Mouse (Mus musculus): ENCODE data around the gene Ppp1r8.

Ppp1r8 gene

GRCm38 (mm10) chr4:132842970-132843704, at the start of gene Ppp1r8:
Ppp1r8 (minus strand) TSS chr4:132843169.
- under 1% methylated on average over 40 of the region's 40 CpGs for WGBS

- 5% methylated on average over 9 of the region's 9 CpGs for WGBS
Observed at GRCm38 (mm10) chr4:132884844-132885374, 41.9 kb upstream of the Ppp1r8 start.

DNA sequence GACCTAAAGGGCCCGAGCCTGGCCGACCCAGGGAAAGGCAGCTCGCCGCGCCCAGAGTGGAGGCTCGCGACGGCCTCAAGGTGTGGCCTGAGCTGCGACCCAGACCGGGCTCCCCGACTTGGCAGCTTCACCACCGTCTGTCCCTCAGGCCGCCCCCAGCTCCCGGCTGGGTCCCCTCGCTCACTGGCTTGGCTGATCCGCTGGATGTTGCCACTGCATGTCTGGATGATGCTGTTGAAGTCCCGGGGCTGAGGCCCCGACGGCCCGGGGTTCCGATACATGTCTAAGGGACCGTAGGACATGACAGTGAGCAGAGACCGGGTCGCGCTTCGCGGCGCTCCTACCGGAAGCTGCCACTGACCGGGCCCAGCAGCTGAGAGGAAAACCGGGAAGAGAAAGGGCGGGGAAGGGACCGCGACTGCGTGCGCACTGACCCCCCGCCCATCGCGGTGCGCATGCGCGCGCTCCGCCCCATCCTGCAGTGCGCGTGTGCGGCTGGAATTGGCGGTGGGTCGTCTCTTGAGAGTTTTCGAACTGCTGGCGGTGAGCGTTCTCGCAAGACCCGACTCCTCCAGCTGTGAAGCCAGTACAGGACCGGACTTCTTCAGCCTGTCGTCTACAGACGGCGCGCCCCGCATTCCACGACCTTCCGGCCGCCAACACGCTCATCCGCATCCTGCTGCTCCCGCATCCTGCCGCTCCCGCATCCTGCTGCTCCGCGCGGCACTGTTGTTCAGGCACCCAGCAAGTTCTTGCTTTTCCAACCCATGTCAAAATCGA, 41.3 kb upstream of the Ppp1r8 start, which contains the start of gene Stx12:
TSS of gene Stx12 (minus strand) at position 446 of the 780 bp plus-strand sequence.
- under 1% methylated on average over 72 of the region's 72 CpGs for WGBS

DNA sequence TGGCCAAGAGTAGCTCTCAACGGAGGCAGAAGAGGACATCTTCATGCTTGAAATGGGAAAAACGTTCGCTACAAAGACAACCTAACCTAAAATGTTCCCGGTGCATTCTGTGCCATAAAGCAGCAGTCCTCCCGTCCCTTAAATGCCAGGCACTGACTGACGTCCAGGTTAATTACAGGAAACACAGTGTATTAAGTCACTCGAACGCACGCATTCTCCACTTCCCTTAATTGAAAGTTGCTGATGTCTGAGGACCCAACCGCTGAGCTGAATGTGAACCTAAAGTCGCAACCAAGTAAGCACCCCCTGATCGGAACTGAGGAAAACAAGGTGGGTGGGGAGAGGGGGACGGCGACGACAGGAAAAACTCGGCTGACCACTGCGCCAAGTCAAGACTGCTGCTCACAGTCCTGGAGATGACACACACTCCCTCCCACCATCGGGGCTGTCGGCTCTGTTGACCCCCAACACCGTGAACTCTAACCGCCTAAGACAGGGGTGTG, 40.6 kb upstream of the Ppp1r8 start:
- 1% methylated on average over 21 of the region's 21 CpGs for WGBS

GRCm38 (mm10) chr4:132874363-132875097, 31.6 kb upstream of the Ppp1r8 start:
- WGBS = 87% methylated on average over 7 of the region's 7 CpGs

DNA sequence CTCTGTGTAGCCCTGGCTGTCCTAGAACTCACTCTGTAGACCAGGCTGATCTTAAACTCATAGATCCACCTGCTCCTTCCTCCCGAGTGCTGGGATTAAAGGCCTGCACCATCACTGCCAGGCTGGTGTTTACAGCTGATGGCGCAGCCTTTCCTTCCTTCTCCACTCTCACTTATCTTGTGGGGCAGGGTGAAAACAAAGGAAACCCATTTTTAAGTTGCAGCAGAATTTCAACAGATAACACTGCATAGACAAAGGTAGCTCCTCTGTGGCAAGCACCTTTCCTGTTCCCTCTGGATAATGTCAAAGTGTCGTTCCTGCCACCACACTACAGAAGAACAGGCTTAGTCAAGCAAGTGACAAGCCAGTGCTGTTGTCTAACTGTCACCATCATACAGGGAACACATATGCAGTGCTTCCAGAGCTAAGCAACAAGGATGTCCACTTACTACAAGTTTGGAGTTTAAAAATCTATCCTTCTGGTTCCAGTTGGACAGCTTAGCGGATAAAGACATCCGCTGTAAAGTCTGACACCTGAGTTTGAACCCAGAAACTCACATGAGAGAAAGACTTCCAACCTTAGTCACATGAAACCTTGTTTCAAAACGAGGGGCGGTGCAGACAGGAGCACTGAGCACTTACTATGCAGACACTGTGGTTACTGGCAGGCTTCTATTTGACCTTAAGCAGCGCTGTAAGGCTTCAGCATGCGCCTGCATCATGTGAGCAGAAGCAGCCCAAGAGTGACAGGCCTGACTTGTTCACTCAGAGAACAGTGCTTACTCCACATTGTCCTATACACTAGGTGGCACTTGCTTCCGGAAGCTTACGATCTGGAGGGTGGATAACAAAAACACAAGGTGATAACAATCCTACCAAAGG, 30.8 kb upstream of the Ppp1r8 start:
- 77% methylated on average over 11 of the region's 11 CpGs for WGBS

- 97% methylated on average over 3 of the region's 3 CpGs for WGBS
Observed at GRCm38 (mm10) chr4:132871116-132871515, 28.1 kb upstream of the Ppp1r8 start.

DNA sequence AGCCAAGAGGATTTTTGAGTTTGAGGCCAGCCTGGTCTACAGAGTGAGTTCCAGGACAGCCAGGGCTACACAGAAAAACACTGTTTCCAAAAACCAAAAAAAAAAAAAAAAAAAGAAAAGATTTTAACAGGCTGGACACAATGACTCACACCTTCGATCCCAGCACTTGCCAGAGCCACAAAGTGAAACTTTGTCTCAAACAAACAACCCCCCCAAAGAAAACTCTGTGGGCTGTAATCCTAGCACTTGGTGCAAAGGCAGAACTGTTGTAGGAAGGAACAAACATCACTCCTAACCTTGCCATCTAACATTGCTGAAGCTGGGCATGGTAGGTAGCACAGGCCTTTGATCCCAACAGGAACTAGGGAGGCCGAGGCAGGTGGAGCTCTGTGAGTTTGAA, 21.9 kb upstream of the Ppp1r8 start:
- 77% methylated on average over 2 of the region's 2 CpGs for WGBS

GRCm38 (mm10) chr4:132863012-132863411, 20.0 kb upstream of the Ppp1r8 start:
- WGBS = 86% methylated on average over 13 of the region's 13 CpGs

GRCm38 (mm10) chr4:132860880-132861279, 17.9 kb upstream of the Ppp1r8 start:
- 94% methylated on average over 1 of the region's 1 CpGs for WGBS

DNA sequence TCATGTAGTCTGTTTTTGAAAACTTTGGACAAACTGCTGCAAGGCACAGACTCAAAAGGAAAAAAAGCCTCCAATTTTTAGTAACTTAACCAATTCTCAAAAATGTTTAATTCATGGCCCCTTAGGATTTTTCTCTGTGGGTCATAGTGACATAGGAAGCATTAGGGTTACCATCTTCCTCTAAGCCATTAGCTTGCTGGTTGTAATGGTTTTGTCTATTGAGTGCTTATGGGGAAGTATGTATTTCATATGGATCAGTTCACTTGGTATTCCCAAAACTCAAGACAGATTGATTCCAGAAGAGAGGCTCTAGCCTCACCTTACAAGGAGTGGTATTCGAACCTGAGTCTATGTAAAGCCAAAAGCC, 719 bp upstream of the Ppp1r8 start:
- WGBS = 84% methylated on average over 1 of the region's 1 CpGs

DNA sequence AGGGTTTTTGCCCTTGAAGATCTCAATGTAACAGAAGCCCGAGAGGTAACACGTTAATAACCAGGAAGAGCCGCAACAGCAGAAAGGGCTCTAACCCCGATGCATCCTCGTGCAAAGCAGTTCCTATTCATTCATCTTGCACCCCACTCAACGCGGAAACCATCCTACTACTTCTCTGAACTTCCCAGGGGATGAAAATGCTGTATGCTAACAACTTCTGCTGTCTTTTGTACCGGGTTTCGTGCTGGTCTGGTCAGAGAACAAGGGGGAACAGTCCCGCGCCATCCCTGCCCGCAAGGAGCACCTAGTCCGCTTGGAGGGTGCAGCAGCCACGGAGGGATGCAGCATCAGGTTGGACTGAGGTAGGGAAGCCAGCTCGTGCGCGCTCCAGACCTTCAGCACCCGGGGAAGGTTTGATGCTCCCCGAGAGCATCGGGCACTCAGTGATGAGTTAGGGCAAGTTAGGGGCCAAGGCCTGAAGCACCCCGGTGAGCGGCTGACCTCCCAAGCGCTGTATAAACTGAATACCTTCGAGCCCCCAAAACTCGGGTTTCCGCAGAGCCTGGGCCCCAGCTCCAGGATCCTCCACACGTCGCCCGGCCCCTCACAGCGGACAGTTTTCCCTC, 575 bp downstream of the Ppp1r8 start:
- under 1% methylated on average over 30 of the region's 30 CpGs for WGBS

GRCm38 (mm10) chr4:132841493-132841892, 1.5 kb downstream of the Ppp1r8 start:
- 69% methylated on average over 3 of the region's 3 CpGs for WGBS

DNA sequence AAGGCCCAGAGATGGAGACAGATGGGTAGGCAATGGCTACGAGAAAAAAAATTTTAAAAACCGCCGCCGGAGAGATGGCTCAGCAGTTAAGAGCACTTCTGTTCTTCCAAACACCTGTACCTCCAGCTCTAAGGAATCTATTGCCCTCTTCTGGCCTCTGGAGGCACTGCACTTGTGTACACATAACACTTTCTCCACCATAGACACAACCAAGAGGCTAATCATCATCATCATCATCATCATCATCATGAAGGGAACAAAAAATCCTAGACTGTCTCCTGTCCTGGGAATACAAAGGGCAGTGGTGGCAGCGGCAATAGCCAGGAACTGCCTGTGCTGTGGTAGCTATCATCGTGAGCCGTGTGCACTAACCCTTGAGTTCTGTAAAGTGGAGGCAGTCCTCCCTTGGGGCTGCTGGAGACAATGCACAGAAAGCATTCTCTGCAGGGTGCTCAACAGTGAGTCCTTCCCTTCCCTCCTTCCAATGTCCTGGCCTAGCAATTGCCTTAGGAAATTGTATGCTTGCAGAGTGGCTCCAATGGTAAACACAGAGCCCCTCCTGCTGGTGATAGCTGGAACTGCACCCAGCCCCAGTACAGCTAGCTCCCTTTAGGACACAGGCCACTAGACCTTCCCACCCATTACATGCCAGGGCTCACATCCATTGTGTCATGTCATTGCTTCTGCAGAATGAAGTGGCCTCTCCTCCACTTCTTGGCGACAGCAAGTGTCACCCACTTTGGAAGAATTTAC, 19.2 kb downstream of the Ppp1r8 start:
- 55% methylated on average over 8 of the region's 8 CpGs for WGBS

- WGBS = 58% methylated on average over 2 of the region's 2 CpGs
Observed at GRCm38 (mm10) chr4:132818442-132818841, 24.5 kb downstream of the Ppp1r8 start.

GRCm38 (mm10) chr4:132816855-132817254, 26.1 kb downstream of the Ppp1r8 start:
- 59% methylated on average over 2 of the region's 2 CpGs for WGBS

DNA sequence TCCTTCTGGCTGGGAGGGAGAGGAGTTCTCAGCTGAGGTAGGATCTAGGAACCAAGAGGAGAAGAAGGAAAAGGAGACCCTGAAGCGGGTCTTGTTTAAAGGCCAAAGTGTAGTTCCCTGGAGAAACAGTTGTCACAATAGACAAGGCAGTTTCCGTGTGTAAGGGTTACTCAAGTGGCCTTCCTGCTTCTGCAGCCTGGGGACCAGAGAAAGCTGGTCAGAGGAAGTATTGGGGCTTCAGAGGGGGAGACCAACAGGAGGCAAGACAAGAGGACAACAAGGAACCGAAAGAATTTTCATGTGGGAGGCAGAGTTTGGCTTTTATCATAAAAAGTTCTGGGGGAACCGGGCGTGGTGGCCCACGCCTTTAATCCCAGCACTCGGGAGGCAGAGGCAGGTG, 26.6 kb downstream of the Ppp1r8 start:
- WGBS = 88% methylated on average over 7 of the region's 7 CpGs

GRCm38 (mm10) chr4:132809621-132810020, 33.3 kb downstream of the Ppp1r8 start:
- WGBS = 35% methylated on average over 5 of the region's 5 CpGs

GRCm38 (mm10) chr4:132807771-132808641, 35.0 kb downstream of the Ppp1r8 start:
- WGBS = 74% methylated on average over 5 of the region's 5 CpGs

Data from cerebral cortex, adult 2 months (tissue).